Mouse (Mus musculus): ENCODE measurements around the gene 4931406P16Rik. TPM values are rescaled to one million over a fixed set of nuclear protein-coding genes. Genes with fewer than 3 reads are reported as not detected.

The 4931406P16Rik gene
- polyA plus RNA-seq, 1 experiment from 2014 or later, result 22.7 TPM

DNA sequence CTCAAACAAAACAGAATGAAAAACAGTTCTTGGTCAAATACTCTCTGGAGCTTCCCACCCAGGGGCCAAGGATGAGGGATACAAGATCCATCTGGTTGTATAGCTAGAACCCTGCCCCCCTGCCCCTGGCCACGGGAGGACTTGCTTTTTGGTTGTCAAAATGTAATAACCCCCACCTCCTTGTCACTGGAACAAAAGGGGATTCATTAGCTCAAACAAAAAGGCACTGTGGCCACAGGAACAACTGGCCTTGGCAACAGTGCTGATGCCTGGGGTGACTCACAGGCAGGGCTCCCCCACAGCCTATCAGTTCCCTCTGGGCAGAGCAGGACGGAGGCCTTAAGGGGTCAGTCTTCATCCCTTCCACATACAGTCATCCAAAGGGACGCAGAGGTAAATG lies 6.6 kb upstream of the 4931406P16Rik start:
- H3K27me3 ChIP-seq (replicated peaks; ENCODE audit: control insufficient read depth, insufficient read depth, low read length), result no peaks in the 10 kb centered on the region
- no peak for ATAC-seq
- peak overlapping the region; percentile 16; the same call in 1 of the 2 replicates for H3K27ac ChIP-seq (ENCODE audit: low read length)
- no peak overlapping the region for H3K4me3 ChIP-seq (ENCODE audit: low read length)
- H3K4me2 ChIP-seq (ENCODE audit: low read depth, low read length), result no peak overlapping the region
- H3K36me3 ChIP-seq (ENCODE audit: control insufficient read depth, insufficient read depth, low read length), result no peaks in the 10 kb centered on the region
- 43% methylated on average over 3 of the region's 3 CpGs for WGBS
- peaks cover 10% of the 10 kb centered on the region for H3K4me1 ChIP-seq (ENCODE audit: control insufficient read depth, insufficient read depth, low read length)
- peaks cover 5% of the 10 kb centered on the region; the same call in 1 of the 2 replicates for H3K9me3 ChIP-seq (ENCODE audit: control insufficient read depth, low read length)
- no peak overlapping the region for H3K9ac ChIP-seq (ENCODE audit: low read depth, low read length)

DNA sequence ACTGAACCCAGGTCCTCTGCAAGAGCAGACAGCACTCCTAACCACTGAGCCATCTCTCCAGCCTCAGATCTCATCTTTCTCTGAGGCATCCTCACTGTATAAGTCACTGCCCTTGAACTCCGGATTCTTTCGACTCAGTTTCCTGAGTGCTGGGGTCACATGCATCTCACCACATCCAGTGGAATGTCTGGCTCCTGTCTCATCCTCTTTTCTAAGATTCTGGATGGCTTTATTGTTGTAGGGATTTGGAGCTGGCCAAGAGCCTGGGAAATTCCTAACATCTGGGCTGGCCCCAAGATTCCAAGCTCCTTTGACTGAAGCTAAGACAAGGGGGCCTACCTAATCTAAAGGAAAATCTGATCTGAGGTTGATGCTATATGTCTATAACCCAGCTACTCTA lies 5.8 kb upstream of the 4931406P16Rik start:
- peaks cover 2% of the 10 kb centered on the region; the same call in 1 of the 2 replicates for H3K9me3 ChIP-seq (ENCODE audit: control insufficient read depth, low read length)
- no peak overlapping the region for H3K4me2 ChIP-seq (ENCODE audit: low read depth, low read length)
- H3K36me3 ChIP-seq (ENCODE audit: control insufficient read depth, insufficient read depth, low read length), result no peaks in the 10 kb centered on the region
- H3K27ac ChIP-seq (ENCODE audit: low read length), result peak overlapping the region; percentile 90
- WGBS, result 48% methylated on average over 2 of the region's 2 CpGs
- ATAC-seq, result no peak
- no peaks in the 10 kb centered on the region for H3K27me3 ChIP-seq (replicated peaks; ENCODE audit: control insufficient read depth, insufficient read depth, low read length)
- H3K4me1 ChIP-seq (ENCODE audit: control insufficient read depth, insufficient read depth, low read length), result peaks cover 10% of the 10 kb centered on the region
- no peak overlapping the region for H3K4me3 ChIP-seq (ENCODE audit: low read length)
- H3K9ac ChIP-seq (ENCODE audit: low read depth, low read length), result no peak overlapping the region

DNA sequence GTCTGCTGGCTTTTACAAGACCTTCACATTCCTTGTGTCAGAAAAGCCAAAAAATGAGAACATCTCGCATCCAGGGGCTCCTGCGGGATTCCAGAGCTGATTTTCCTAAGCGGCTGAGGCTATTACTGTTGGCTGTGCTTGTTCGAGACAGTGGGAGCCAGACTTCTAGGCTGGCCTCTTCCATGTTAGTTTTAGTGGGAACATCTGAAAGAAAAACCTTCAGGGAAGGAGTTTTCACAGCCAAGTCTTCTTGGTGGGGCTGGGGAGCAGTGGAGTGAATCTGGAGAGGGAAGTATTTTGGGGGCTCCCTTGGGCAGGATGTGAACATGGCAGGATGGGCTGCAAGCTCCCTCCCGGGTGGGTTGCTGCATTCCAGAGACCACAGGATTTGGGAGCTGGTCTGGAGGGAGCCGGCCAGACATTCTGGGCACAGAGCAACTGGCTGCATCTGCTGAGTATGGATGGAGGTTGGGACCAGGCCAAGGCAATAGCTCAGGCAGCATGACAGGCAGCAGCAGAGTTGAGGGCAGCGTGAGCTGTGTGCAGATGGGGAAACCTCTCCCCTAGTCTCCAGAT lies 4.6 kb upstream of the 4931406P16Rik start:
- no peaks in the 10 kb centered on the region for H3K9me3 ChIP-seq (ENCODE audit: control insufficient read depth, low read length)
- no peak overlapping the region for H3K4me3 ChIP-seq (ENCODE audit: low read length)
- no peaks in the 10 kb centered on the region for H3K27me3 ChIP-seq (replicated peaks; ENCODE audit: control insufficient read depth, insufficient read depth, low read length)
- peaks cover 10% of the 10 kb centered on the region for H3K4me1 ChIP-seq (ENCODE audit: control insufficient read depth, insufficient read depth, low read length)
- 35% methylated on average over 7 of the region's 7 CpGs for WGBS
- H3K9ac ChIP-seq (ENCODE audit: low read depth, low read length), result no peak overlapping the region
- H3K27ac ChIP-seq (ENCODE audit: low read length), result peak overlapping the region; percentile 90
- no peak overlapping the region for H3K4me2 ChIP-seq (ENCODE audit: low read depth, low read length)
- H3K36me3 ChIP-seq (ENCODE audit: control insufficient read depth, insufficient read depth, low read length), result no peaks in the 10 kb centered on the region
- ATAC-seq, result peak; percentile 25

DNA sequence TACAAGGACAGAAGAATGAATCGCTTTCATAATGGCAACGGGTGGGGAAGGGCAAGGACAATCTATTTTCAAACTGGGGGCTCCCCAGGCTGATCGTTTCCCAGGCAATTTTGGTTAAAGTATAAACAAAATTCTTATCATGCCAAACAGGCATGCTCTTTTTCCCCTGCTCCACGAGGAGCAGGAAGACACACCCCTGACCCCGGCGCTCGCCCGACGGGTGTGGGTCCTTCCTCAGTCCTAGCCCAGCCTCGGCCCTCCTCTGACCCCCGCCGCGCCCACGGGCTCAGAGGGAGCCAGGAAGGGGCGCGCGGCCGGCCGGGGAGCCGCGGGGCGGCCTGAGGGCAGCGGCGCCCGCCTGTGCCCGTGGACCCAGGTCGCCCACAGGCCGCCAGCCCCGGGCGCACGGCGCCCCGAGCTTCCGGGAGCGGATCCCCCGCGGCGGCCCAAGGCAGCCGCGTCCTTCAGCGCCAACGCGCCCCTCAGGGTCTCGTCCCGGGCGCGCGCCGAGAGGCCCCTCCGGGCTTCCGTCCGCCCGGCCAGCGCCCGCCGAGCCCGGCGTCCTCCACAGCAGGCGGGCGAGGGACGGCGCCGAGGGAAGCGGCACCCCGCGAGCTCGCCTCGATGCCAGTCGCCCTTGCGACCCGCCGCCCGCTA lies 437 bp downstream of the 4931406P16Rik start:
- Histone ChIP-seq H3K36me3 (ENCODE audit: control insufficient read depth, insufficient read depth, low read length) (no peaks in the 10 kb centered on the region), H3K4me2 (ENCODE audit: low read depth, low read length) (peak overlapping the region; percentile 75), H3K27ac (ENCODE audit: low read length) (peak overlapping the region; percentile 92), H3K9me3 (ENCODE audit: control insufficient read depth, low read length) (no peaks in the 10 kb centered on the region), H3K4me3 (ENCODE audit: low read length) (peak overlapping the region; percentile 93), H3K4me1 (ENCODE audit: control insufficient read depth, insufficient read depth, low read length) (peaks cover 9% of the 10 kb centered on the region), H3K27me3 (replicated peaks; ENCODE audit: control insufficient read depth, insufficient read depth, low read length) (no peaks in the 10 kb centered on the region), H3K9ac (ENCODE audit: low read depth, low read length) (peak overlapping the region; percentile 91)
- 1% methylated on average over 45 of the region's 73 CpGs for WGBS
- peak; percentile 89 for ATAC-seq

DNA sequence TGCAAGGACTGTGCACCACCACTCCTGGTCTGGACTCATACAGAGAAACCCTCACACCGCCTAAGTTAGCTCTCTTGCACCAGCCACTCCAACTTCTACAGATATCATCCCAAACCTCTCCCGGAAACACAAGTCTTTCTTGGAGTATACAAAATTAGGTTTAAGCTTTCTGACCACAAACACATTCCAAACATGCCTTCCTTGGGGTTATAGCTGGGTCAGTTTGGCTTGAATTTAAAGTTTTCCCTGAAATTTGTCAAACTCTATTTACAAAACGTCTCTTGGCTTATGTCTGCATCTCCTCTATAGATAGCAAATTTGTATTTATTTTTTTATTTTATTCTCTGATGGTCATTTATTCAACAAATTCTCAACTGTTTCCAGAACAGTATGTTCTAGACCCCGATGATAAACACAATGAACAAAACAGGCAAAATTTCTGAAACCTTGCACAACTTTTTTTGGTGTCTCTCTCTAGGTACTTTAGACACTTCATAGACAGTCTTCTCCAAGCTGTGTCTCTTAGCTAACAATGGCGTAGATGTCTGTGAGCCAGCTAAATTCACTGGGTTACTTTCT lies 4.1 kb downstream of the 4931406P16Rik start:
- Histone ChIP-seq H3K4me3 (ENCODE audit: low read length) (no peak overlapping the region), H3K9me3 (ENCODE audit: control insufficient read depth, low read length) (no peaks in the 10 kb centered on the region), H3K4me1 (ENCODE audit: control insufficient read depth, insufficient read depth, low read length) (peaks cover 7% of the 10 kb centered on the region), H3K27ac (ENCODE audit: low read length) (peak overlapping the region; percentile 23; the same call in 1 of the 2 replicates), H3K4me2 (ENCODE audit: low read depth, low read length) (0 out of 2 replicates have a peak overlapping the region, but pooled peaks have one; percentile 13), H3K36me3 (ENCODE audit: control insufficient read depth, insufficient read depth, low read length) (no peaks in the 10 kb centered on the region), H3K27me3 (replicated peaks; ENCODE audit: control insufficient read depth, insufficient read depth, low read length) (no peaks in the 10 kb centered on the region), H3K9ac (ENCODE audit: low read depth, low read length) (no peak overlapping the region)
- 51% methylated on average over 5 of the region's 5 CpGs for WGBS
- ATAC-seq, result no peak

DNA sequence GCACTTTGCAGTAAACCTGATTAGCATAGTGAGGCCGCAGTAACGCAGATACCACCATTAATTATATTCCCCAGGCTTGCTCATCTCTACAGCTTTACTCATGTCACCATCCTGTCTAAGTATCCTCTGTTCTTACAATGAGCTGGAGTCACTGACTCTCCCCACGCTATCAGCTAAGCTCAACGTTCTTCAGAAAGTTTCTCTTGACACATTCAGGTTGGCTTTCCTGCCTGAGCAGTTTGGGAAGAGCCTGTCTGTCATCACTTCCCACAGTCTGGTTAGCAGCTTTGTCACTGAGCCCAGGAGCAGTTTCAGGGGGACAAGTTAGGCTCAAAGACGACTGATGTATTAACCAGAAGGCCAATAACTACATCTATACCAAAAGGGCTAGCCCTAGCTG lies 4.8 kb downstream of the 4931406P16Rik start:
- Histone ChIP-seq H3K4me1 (ENCODE audit: control insufficient read depth, insufficient read depth, low read length) (peaks cover 7% of the 10 kb centered on the region), H3K4me3 (ENCODE audit: low read length) (no peak overlapping the region), H3K36me3 (ENCODE audit: control insufficient read depth, insufficient read depth, low read length) (no peaks in the 10 kb centered on the region), H3K27me3 (replicated peaks; ENCODE audit: control insufficient read depth, insufficient read depth, low read length) (no peaks in the 10 kb centered on the region), H3K4me2 (ENCODE audit: low read depth, low read length) (no peak overlapping the region), H3K9ac (ENCODE audit: low read depth, low read length) (no peak overlapping the region), H3K9me3 (ENCODE audit: control insufficient read depth, low read length) (no peaks in the 10 kb centered on the region), H3K27ac (ENCODE audit: low read length) (no peak overlapping the region)
- WGBS, result 66% methylated on average over 5 of the region's 5 CpGs
- no peak for ATAC-seq

DNA sequence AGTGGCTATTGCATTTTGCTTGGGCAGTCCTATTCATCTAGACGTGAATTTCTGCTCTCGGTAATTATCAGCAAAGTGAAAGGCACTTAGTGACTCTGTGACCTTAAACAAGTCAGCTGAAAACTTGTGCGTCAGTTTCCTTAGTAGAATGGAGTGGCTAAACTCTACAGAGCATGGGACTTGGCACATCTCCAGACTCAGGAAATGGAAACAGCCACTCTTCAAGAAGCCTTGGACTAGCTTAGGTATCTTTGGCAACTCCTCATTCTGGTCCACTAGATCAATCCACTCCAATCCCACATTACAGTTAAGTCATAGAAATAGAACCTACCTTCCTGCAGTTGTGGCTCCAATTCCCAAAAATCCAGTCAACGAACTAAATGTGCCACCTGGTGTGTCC lies 7.9 kb downstream of the 4931406P16Rik start:
- Histone ChIP-seq H3K4me1 (ENCODE audit: control insufficient read depth, insufficient read depth, low read length) (peaks cover 5% of the 10 kb centered on the region; the same call in 1 of the 2 replicates), H3K36me3 (ENCODE audit: control insufficient read depth, insufficient read depth, low read length) (no peaks in the 10 kb centered on the region), H3K4me3 (ENCODE audit: low read length) (no peak overlapping the region), H3K4me2 (ENCODE audit: low read depth, low read length) (no peak overlapping the region), H3K9ac (ENCODE audit: low read depth, low read length) (no peak overlapping the region), H3K9me3 (ENCODE audit: control insufficient read depth, low read length) (no peaks in the 10 kb centered on the region), H3K27me3 (replicated peaks; ENCODE audit: control insufficient read depth, insufficient read depth, low read length) (no peaks in the 10 kb centered on the region), H3K27ac (ENCODE audit: low read length) (peak overlapping the region; percentile 20; the same call in 1 of the 2 replicates)
- 45% methylated on average over 4 of the region's 4 CpGs for WGBS
- peak; percentile 50; the same call in 1 of the 2 replicates for ATAC-seq

DNA sequence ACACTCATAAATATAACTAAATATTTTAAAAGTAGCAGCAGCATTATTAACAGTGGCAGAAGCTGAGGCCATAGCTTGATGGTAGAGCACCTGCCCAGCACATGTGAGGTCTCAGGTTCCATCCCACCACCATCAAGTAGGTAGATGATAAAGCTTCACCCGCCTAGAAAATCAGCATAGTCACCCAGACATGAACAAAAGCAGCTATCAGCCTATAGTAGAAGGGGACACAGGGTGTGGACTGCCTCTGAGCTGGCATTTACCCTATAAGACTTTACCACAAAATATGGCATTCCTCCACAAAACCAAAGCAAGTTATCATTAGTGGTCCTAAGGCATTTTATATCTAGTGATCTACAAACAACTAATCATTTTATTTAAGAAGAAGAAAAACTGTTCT lies 10.7 kb downstream of the 4931406P16Rik start:
- no peak overlapping the region for H3K4me3 ChIP-seq (ENCODE audit: low read length)
- no peak overlapping the region for H3K9ac ChIP-seq (ENCODE audit: low read depth, low read length)
- peak overlapping the region; percentile 12; the same call in 1 of the 2 replicates for H3K27ac ChIP-seq (ENCODE audit: low read length)
- 84% methylated on average over 1 of the region's 1 CpGs for WGBS
- H3K4me2 ChIP-seq (ENCODE audit: low read depth, low read length), result no peak overlapping the region
- H3K4me1 ChIP-seq (ENCODE audit: control insufficient read depth, insufficient read depth, low read length), result 0 out of 2 replicates have a peak, but pooled peaks cover 3% of the 10 kb centered on the region
- no peak for ATAC-seq
- no peaks in the 10 kb centered on the region for H3K36me3 ChIP-seq (ENCODE audit: control insufficient read depth, insufficient read depth, low read length)
- no peaks in the 10 kb centered on the region for H3K27me3 ChIP-seq (replicated peaks; ENCODE audit: control insufficient read depth, insufficient read depth, low read length)
- no peaks in the 10 kb centered on the region for H3K9me3 ChIP-seq (ENCODE audit: control insufficient read depth, low read length)

DNA sequence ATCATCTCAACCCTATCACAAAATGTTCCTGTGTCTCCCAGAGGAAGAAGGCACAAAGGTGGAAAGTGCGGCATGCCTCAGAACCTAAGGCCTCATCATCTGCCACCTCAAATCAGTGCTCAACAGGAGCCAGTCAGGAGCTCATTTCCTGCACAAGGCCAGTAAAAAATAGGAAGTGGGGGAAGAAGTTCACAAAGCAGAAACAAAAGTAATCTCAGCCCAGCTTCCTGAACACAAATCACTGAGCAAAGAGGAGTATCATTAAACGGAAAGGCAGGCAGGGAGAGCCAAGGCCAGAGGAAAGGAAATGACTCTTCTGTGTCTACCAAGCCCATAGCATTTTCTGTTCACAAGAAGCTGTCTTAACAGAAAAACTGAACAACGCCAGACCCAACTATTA lies 11.4 kb downstream of the 4931406P16Rik start:
- Histone ChIP-seq H3K9me3 (ENCODE audit: control insufficient read depth, low read length) (no peaks in the 10 kb centered on the region), H3K27ac (ENCODE audit: low read length) (peak overlapping the region; percentile 17), H3K4me1 (ENCODE audit: control insufficient read depth, insufficient read depth, low read length) (0 out of 2 replicates have a peak, but pooled peaks cover 3% of the 10 kb centered on the region), H3K4me3 (ENCODE audit: low read length) (no peak overlapping the region), H3K27me3 (replicated peaks; ENCODE audit: control insufficient read depth, insufficient read depth, low read length) (no peaks in the 10 kb centered on the region), H3K36me3 (ENCODE audit: control insufficient read depth, insufficient read depth, low read length) (no peaks in the 10 kb centered on the region), H3K9ac (ENCODE audit: low read depth, low read length) (no peak overlapping the region), H3K4me2 (ENCODE audit: low read depth, low read length) (no peak overlapping the region)
- no peak for ATAC-seq
- WGBS, result 74% methylated on average over 3 of the region's 3 CpGs

Data from intestine, embryonic 16.5 days (tissue).